8 mouse cellular contexts compared by ENCODE assay signal in the genomic region with DNA sequence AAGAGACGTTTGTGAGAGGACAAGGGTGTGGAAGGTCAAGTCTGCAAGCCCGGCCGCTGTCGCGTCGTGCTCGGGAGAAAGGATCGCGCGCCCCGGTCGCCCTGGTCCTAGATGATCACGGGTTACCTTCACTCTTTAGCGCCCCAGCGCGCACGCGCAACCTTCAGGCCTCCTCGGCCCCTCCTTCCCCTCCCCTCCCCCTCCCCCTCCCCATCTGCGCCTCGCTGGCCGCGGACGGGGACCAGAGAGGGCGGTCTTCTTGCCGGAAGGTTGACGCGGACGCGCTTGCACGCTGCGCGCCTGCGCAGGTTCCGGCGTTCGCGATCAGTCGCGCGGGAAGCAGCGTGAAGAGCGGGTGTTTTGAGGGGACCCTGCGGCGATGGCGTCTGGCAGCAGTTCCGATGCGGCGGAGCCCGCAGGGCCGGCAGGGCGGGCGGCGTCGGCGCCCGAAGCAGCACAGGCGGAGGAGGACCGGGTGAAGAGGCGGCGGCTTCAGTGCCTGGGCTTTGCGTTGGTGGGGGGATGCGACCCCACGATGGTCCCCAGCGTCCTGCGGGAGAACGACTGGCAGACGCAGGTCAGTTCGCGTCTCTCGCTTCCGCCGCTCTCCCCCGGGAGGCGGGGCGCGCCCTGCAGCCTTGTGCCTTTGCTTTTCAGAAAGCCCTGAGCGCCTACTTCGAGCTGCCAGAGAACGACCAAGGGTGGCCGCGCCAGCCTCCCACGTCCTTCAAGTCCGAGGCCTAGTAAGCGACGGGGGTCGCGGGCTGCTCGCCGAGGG. TPM values are rescaled to one million over a fixed set of nuclear protein-coding genes. Genes with fewer than 3 reads are reported as not detected.
A peak's percentile ranks its signal among the peaks of the same experiment; 100 is the strongest.
DNase-seq lines count a peak whose midpoint lies in the region; ATAC-seq lines count a peak whose summit lies in the region.

Acot13 (minus strand) TSS at position 188 of the 778 bp plus-strand sequence.
Tdp2 (plus strand) TSS at position 327 of the 778 bp plus-strand sequence.

- peak within 1 kb of the TSS; percentile 58 for H3K4me3 ChIP-seq in hindbrain, embryonic 11.5 days (ENCODE audit: low read depth, low read length)

- H3K36me3 ChIP-seq in hindbrain, embryonic 11.5 days (ENCODE audit: control insufficient read depth, insufficient read depth, low read length) = no peaks in the 10 kb centered on the region

- under 1% methylated on average over 81 of the region's 90 CpGs for WGBS in hindbrain, embryonic 11.5 days

- no peaks in the 10 kb centered on the region for H3K27me3 ChIP-seq in hindbrain, embryonic 11.5 days (ENCODE audit: control insufficient read depth, insufficient read depth, low read length)

- no peaks in the 10 kb centered on the region for H3K9me3 ChIP-seq in hindbrain, embryonic 11.5 days (ENCODE audit: control insufficient read depth, low read length)

- peak; percentile 96 for DNase-seq in MN1 (ENCODE audit: low spot score)
- peak; percentile 95 for DNase-seq in cerebellum, adult 9-10 months
- DNase-seq in frontal cortex, adult 2 months (ENCODE audit: extremely low spot score in 1 of 2, low spot score in 1 of 2) = peak; percentile 80 to 92
- peak; percentile 99 for DNase-seq in hindbrain, embryonic 11.5 days (ENCODE audit: low spot score)
- DNase-seq in layer of hippocampus, postnatal 10 days (ENCODE audit: low spot score in 2 of 2) = peak; percentile 91
- peak; percentile 95 for DNase-seq in lung, postnatal 10 days
- peak; percentile 94 for DNase-seq in ovary, postnatal 36 days (ENCODE audit: low spot score)
- peak; percentile 95 for DNase-seq in thymus, postnatal 25 days

- ATAC-seq in hindbrain, embryonic 11.5 days (ENCODE audit: low FRiP score) = peak; percentile 98

- peak within 1 kb of the TSS; percentile 82 for H3K4me2 ChIP-seq in hindbrain, embryonic 11.5 days (replicated peaks; ENCODE audit: low read depth, low read length)

- no peaks in the 10 kb centered on the region for H3K4me1 ChIP-seq in hindbrain, embryonic 11.5 days (replicated peaks; ENCODE audit: control insufficient read depth, insufficient read depth, low read length)

- peak within 1 kb of the TSS; percentile 92 for H3K27ac ChIP-seq in hindbrain, embryonic 11.5 days (ENCODE audit: low read depth, low read length)

- peak within 1 kb of the TSS; percentile 93 for H3K9ac ChIP-seq in hindbrain, embryonic 11.5 days (ENCODE audit: low read depth, low read length)

RNA-seq across cellular contexts. Expression of gene Acot13, which starts in this region (rescaled TPM):
- polyA plus RNA-seq in frontal cortex, adult 2 months (2012; rRNA removed) = 148 and 246 TPM in 2 replicates
- polyA plus RNA-seq in hindbrain, embryonic 11.5 days (2014; fragmentation: Nextera tagmentation; extraction: Ambion mirVana) = 51.3 and 58.6 TPM in 2 replicates
- total RNA-seq in layer of hippocampus, postnatal 10 days (2021) = 10 to 100 TPM; 58.7 to 66.6 TPM

RNA-seq across cellular contexts. Expression of gene Tdp2, which starts in this region (rescaled TPM):
- 28.8 and 30.2 TPM in 2 replicates for polyA plus RNA-seq in frontal cortex, adult 2 months (2012; rRNA removed)
- polyA plus RNA-seq in hindbrain, embryonic 11.5 days (2014; fragmentation: Nextera tagmentation; extraction: Ambion mirVana) = 78.9 and 79.4 TPM in 2 replicates
- 10 to 100 TPM; 25.1 to 26.2 TPM for total RNA-seq in layer of hippocampus, postnatal 10 days (2021)

Comparison
In these comparisons a context has a peak if more than half of its experiments do, and no peak if none do; other contexts are left out.
1. Peak in every context shown above with its lines: DNase-seq, ATAC-seq, H3K4me3 ChIP-seq and H3K27ac ChIP-seq.